Mouse (Mus musculus) limb, embryonic 12.5 days (tissue): ENCODE measurements at regions not wholly inside any gene's neighbourhood (a gene's known extent, or its start where the extent isn't known, plus 50 kb on each side); places are given as distances from the start of the nearest gene placed in this dataset.

Experiments
- ATAC-seq: fragments of 200-750 bp; cut with Nextera tagmentation; 2 replicates; pipeline ENCODE4 v1.8.0; 2017; ENCODE audit warnings: low read depth, moderate TSS enrichment; ENCODE audit not compliant: insufficient number of reproducible peaks, insufficient read depth, low FRiP score, low TSS enrichment
- H3K27ac ChIP-seq: fragments of 300-500 bp; sonication (generic); 2 replicates; pipeline ENCODE4 v1.5.1; 2016; ENCODE audit warnings: mild to moderate bottlenecking, moderate library complexity
- H3K27me3 ChIP-seq: fragments of 300-500 bp; sonication (generic); 2 replicates; pipeline ENCODE4 v1.6.1; 2016; ENCODE audit warnings: mild to moderate bottlenecking, moderate library complexity
- H3K36me3 ChIP-seq: fragments of 300-500 bp; sonication (generic); 2 replicates; pipeline ENCODE4 v1.6.1; 2016; ENCODE audit warnings: mild to moderate bottlenecking, moderate library complexity
- H3K4me1 ChIP-seq: fragments of 300-500 bp; sonication (generic); replicated peaks from 2 replicates; pipeline ENCODE4 v1.6.1; 2016
- H3K4me2 ChIP-seq: fragments of 300-500 bp; sonication (generic); 2 replicates; pipeline ENCODE4 v1.6.1; 2016; ENCODE audit warnings: mild to moderate bottlenecking, moderate library complexity
- H3K4me3 ChIP-seq: fragments of 300-500 bp; sonication (generic); replicated peaks from 2 replicates; pipeline ENCODE4 v1.5.1; 2016; ENCODE audit warnings: mild to moderate bottlenecking
- H3K9ac ChIP-seq: fragments of 300-500 bp; sonication (generic); replicated peaks from 2 replicates; pipeline ENCODE4 v1.6.1; 2016; ENCODE audit warnings: mild to moderate bottlenecking, moderate library complexity
- H3K9me3 ChIP-seq: fragments of 300-500 bp; sonication (generic); 2 replicates; pipeline ENCODE4 v1.6.1; 2016; ENCODE audit warnings: mild to moderate bottlenecking, moderate library complexity
- WGBS: fragments of 180-500 bp; shearing (Covaris S2); methylation state at CpG from one replicate; pipeline ENCODE4 v1.1.7; 2016; 5-methylcytosine and 5-hydroxymethylcytosine counted together

DNA sequence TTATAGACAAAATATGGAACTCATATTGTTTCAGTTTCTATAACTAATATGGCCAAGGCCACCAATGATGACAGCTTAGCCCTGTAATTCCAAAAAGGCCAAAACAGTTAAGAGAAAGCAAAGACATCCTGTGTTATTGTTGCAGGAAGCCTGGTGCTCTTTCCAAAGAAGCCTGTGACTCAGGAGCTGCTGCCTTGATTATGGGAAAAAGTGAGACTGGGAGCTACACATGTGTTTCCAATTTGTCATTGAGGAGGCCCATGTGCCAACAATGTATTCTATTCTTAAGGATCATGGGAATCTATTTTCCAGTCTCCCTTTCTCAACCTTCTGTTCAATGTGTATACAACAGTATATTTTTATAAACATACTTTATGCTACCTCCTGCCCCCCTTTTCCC is 123.3 kb downstream of the Kcne4 start:
- Histone ChIP-seq H3K9me3 (no peaks in the 10 kb centered on the region), H3K9ac (no peak overlapping the region), H3K27ac (no peak overlapping the region), H3K27me3 (no peaks in the 10 kb centered on the region), H3K36me3 (no peaks in the 10 kb centered on the region), H3K4me3 (no peak overlapping the region), H3K4me1 (peaks cover 7% of the 10 kb centered on the region), H3K4me2 (no peak overlapping the region)
- peak; percentile 31; the same call in 1 of the 2 replicates for ATAC-seq

DNA sequence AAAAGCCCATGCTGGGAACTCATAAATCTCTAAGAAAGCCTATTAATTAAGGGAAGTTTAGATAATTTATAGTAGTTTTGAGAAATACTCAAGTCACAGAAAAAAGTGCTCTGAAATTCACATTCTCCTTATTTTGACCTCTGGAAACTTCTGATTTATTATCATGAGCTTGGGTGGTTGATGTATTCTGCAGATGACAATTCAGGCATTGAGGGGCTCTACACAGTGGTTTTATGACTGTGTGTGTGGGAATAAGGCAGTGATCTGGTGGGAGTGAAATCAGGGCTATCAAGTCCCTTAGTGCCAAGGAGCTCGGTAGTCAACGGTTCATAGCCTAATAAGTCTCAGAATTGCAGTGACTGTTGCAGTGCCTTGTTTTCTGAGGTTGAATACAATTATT is 129.0 kb downstream of the Kcne4 start:
- H3K36me3 ChIP-seq: no peaks in the 10 kb centered on the region
- no peak overlapping the region for H3K4me3 ChIP-seq
- H3K27ac ChIP-seq: no peak overlapping the region
- no peak overlapping the region for H3K4me2 ChIP-seq
- H3K9me3 ChIP-seq: no peaks in the 10 kb centered on the region
- no peaks in the 10 kb centered on the region for H3K27me3 ChIP-seq
- ATAC-seq: no peak
- H3K4me1 ChIP-seq: no peaks in the 10 kb centered on the region; the same call in 1 of the 2 replicates
- no peak overlapping the region for H3K9ac ChIP-seq
- WGBS: 20% methylated on average over 2 of the region's 2 CpGs

DNA sequence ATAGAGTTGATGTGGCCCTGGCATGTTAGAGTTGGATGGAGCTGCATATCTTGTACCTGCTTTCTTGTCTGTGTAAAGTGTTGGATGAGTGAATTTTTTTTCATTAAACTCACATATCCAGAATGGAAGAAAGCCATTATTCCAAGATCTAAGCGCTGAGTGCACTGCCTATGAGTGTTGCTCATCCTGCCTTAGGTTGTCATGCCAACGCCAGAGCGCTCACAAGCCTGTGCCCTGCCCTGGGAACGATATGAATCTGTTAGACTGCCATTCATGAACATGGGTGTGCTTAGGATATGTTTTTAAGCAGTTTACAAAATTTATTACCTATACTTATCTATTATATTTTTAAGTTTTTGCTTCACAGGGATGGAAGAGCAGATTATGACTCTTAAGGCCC is 163.5 kb downstream of the Kcne4 start:
- Histone ChIP-seq H3K27me3 (no peaks in the 10 kb centered on the region), H3K36me3 (no peaks in the 10 kb centered on the region), H3K4me3 (no peak overlapping the region), H3K4me1 (no peaks in the 10 kb centered on the region), H3K27ac (no peak overlapping the region), H3K9ac (no peak overlapping the region), H3K9me3 (no peaks in the 10 kb centered on the region), H3K4me2 (no peak overlapping the region)
- WGBS: 79% methylated on average over 4 of the region's 4 CpGs
- ATAC-seq: no peak
